Mouse (Mus musculus) ES-Bruce4 (cell line): ENCODE measurements around the gene Rassf3. TPM values are rescaled to one million over a fixed set of nuclear protein-coding genes. Genes with fewer than 3 reads are reported as not detected.
A peak's percentile ranks its signal among the peaks of the same experiment; 100 is the strongest.

Experiments used
- H3K27ac ChIP-seq: 2 replicates; pipeline ENCODE4 v1.5.1; 2012; ENCODE audit warnings: low read length, inconsistent platforms; ENCODE audit not compliant: insufficient read depth
- H3K27me3 ChIP-seq: 2 replicates; pipeline ENCODE4 v1.6.1; 2012; ENCODE audit warnings: mild to moderate bottlenecking, low read length, inconsistent platforms; ENCODE audit not compliant: control insufficient read depth, poor library complexity, insufficient read depth, severe bottlenecking
- H3K36me3 ChIP-seq: 2 replicates; pipeline ENCODE4 v1.6.1; 2012; ENCODE audit warnings: inconsistent platforms, mild to moderate bottlenecking, low read length, moderate library complexity; ENCODE audit not compliant: control insufficient read depth, poor library complexity, insufficient read depth, severe bottlenecking
- H3K4me1 ChIP-seq: one replicate; pipeline ENCODE4 v1.8.1; 2011; ENCODE audit warnings: low read length; ENCODE audit not compliant: control insufficient read depth, insufficient read depth
- H3K4me3 ChIP-seq: 2 replicates; pipeline ENCODE4 v1.5.1; 2011; ENCODE audit warnings: low read depth, mild to moderate bottlenecking, low read length
- H3K9ac ChIP-seq: 2 replicates; pipeline ENCODE4 v1.6.1; 2012; ENCODE audit warnings: low read depth, mild to moderate bottlenecking, inconsistent platforms; ENCODE audit not compliant: poor library complexity, severe bottlenecking
- H3K9me3 ChIP-seq: replicated peaks from 2 replicates; pipeline ENCODE4 v1.6.1; 2012; ENCODE audit warnings: mild to moderate bottlenecking, low read length, inconsistent platforms; ENCODE audit not compliant: control insufficient read depth, poor library complexity, insufficient read depth, severe bottlenecking
- CTCF ChIP-seq: IDR thresholded peaks from one replicate; pipeline ENCODE4 v1.8.1; 2011; ENCODE audit warnings: low read depth, low read length
- EP300 ChIP-seq: IDR thresholded peaks from 2 replicates; pipeline ENCODE4 v1.6.1; 2011; ENCODE audit warnings: low read depth, low read length; ENCODE audit not compliant: insufficient read depth
- POLR2A ChIP-seq: IDR thresholded peaks from one replicate; pipeline ENCODE4 v1.8.1; 2011; ENCODE audit warnings: low read length; ENCODE audit not compliant: insufficient read depth
- polyA plus RNA-seq: library from polyadenylated mRNA; stranded (reverse); fragments of >200 nt; gene quantifications from 2 replicates; pipeline ENCODE4 v1.2.4, GENCODE M21; 2011; ENCODE audit warnings: low read depth; ENCODE audit not compliant: missing spikeins, insufficient read depth, insufficient read length

Gene Rassf3
- polyA plus RNA-seq, 1 experiment, result 41.7 TPM

GRCm38 (mm10) chr10:121438109-121438508 is 38.0 kb downstream of the Rassf3 start:
- Histone ChIP-seq H3K36me3 (no peaks in the 10 kb centered on the region), H3K9ac (no peak overlapping the region), H3K27ac (no peak overlapping the region), H3K4me1 (peaks cover 17% of the 10 kb centered on the region), H3K27me3 (no peaks in the 10 kb centered on the region), H3K9me3 (no peaks in the 10 kb centered on the region), H3K4me3 (no peak overlapping the region)
- TF ChIP-seq EP300, result 0 out of 2 replicates have a peak, but pooled peaks have one; percentile 56
- no peak for TF ChIP-seq CTCF

GRCm38 (mm10) chr10:121436693-121437092 is 39.5 kb downstream of the Rassf3 start:
- Histone ChIP-seq H3K27ac (no peak overlapping the region), H3K4me3 (no peak overlapping the region)

DNA sequence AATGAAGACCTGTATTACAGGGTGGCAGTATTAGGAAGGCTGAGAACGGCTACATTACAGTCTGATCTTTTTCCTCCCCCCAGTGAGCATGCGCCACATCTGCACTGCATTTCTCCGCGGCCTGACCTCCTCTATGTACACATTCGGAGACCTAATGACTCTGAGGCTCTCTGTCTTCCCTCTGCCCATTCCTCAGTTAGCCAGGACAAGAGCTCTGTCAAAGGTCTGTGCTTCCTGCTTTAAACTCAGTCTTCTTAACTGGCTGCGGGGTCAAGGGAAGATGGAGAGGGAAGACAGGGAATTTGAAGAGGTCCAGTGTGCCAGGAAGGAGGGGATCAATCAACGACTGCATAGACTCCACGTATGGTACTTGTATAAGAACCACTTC is 39.9 kb downstream of the Rassf3 start:
- Histone ChIP-seq H3K27me3 (no peaks in the 10 kb centered on the region), H3K36me3 (no peaks in the 10 kb centered on the region), H3K27ac (no peak overlapping the region), H3K9ac (no peak overlapping the region), H3K9me3 (no peaks in the 10 kb centered on the region), H3K4me3 (no peak overlapping the region), H3K4me1 (peaks cover 22% of the 10 kb centered on the region)
- TF ChIP-seq EP300 (no peak), POLR2A (no peak), CTCF (no peak)

More at GRCm38 (mm10) chr10:121436693-121437092, 39.5 kb downstream of the Rassf3 start:
- Histone ChIP-seq H3K9me3 (no peaks in the 10 kb centered on the region), H3K4me1 (peaks cover 22% of the 10 kb centered on the region), H3K9ac (no peak overlapping the region), H3K36me3 (no peaks in the 10 kb centered on the region), H3K27me3 (no peaks in the 10 kb centered on the region)
- no peak for TF ChIP-seq EP300
- TF ChIP-seq POLR2A, result no peak
- TF ChIP-seq CTCF, result no peak

DNA sequence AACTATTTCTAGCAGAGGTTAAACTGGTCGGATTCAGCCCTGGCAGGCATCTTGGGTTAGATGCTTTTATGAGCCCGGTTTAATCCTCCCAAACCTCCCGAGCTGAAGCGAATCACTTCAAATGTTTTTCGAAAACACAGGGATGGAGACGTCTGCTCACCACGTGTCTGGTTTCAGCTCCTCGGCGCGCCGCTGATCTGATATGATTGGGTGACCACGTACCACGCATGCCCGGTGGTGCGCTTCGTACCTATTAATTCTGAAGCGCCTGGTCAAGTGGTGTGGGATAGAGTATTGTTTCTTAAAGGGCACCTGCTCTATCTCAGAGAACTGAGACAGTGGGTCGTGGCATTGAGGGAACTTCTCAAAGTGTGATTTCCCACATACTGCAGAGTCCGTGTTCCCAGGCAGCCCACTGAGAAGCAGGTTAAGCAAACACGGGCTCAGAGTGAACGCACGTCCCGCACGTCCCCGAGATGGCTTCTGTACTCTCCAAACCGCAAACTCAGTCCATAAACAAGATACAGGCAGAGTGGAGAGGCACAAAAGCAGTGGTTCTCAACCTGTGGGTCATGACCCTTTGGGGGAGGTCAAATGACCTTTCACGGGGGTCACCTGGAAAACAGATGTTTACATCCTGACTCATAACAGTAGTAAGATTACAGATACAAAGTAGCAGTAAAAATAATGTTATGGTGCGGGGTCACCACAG is 40.4 kb downstream of the Rassf3 start:
- H3K27ac ChIP-seq, result no peak overlapping the region
- H3K9me3 ChIP-seq, result no peaks in the 10 kb centered on the region
- no peak overlapping the region for H3K4me3 ChIP-seq
- H3K36me3 ChIP-seq, result no peaks in the 10 kb centered on the region
- H3K27me3 ChIP-seq, result no peaks in the 10 kb centered on the region
- peaks cover 28% of the 10 kb centered on the region for H3K4me1 ChIP-seq
- TF ChIP-seq CTCF (no peak), EP300 (no peak), POLR2A (no peak)
- no peak overlapping the region for H3K9ac ChIP-seq

DNA sequence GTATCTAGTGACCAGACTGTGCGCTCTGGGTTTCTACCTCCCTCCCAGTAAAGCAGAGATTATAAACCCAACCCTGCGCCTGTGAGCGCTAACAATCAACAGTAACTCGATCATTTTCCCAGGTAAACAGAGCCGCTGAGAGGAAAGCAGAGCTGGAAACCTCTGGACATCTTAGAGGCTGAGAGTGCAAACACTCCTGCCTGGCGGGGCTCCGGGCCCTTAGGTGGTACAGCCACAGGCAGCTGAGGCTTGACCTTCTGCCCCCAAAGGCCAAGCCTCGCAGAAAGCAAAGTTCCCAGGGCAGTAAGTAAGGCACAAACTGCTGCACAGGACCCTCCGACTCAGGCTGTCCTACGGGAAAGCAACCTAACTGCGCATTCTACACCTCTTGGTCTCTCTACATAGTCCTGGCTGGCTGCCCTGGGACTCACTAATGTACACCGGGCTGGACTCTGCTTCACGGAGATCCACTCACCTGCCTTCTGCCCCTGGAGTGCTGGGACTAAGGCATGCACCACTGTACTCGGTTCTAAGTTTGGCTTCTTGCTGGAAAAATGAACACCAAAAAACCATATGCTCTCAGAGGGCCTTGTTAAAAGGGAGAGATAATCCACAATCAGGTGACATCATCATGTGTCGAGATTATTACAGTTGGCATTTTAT is 41.6 kb downstream of the Rassf3 start:
- Histone ChIP-seq H3K4me1 (peaks cover 26% of the 10 kb centered on the region), H3K4me3 (no peak overlapping the region), H3K9me3 (no peaks in the 10 kb centered on the region), H3K27me3 (no peaks in the 10 kb centered on the region), H3K27ac (no peak overlapping the region), H3K9ac (no peak overlapping the region), H3K36me3 (no peaks in the 10 kb centered on the region)
- TF ChIP-seq POLR2A (no peak), CTCF (no peak), EP300 (no peak)

DNA sequence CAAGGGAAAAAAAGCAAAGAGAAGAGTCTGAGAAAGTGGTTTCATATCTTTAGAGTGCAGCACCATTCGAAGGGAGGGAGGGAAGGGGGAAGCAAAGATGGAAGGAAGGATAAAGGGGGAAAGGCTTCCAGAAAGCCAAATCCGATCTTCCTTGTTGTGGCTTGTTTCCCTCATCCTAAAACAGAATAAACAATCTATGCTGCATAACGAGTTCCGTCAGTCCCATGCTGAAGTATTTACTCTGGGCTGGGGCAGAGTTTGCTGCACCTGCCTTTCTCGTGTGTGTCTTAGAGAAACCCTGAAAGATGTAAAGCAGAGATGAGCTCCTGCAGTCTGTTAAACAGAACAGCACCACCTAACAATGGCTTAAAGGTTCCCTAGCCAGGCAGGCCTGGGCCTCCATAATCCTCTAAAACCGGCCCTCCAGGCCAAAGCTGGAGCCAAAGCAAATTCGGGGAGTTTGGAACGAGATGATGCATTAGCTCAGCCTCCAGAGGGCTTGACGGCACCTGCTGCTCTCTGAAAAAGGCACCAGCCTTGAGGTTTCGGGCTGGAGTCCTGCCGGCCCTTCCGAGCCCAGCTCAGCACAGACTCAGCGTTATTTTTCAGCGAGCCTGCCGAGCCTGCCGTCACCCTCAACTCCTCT is 43.4 kb downstream of the Rassf3 start:
- peaks cover 32% of the 10 kb centered on the region for H3K4me1 ChIP-seq
- H3K27ac ChIP-seq, result no peak overlapping the region
- TF ChIP-seq CTCF (no peak), EP300 (no peak), POLR2A (no peak)
- no peaks in the 10 kb centered on the region for H3K27me3 ChIP-seq
- no peak overlapping the region for H3K4me3 ChIP-seq
- no peaks in the 10 kb centered on the region for H3K9me3 ChIP-seq
- no peaks in the 10 kb centered on the region for H3K36me3 ChIP-seq
- no peak overlapping the region for H3K9ac ChIP-seq
